8 mouse cellular contexts compared by ENCODE assay signal in genomic region chr4:119490806-119491205, GRCm38 (mm10). TPM values are rescaled to one million over a fixed set of nuclear protein-coding genes. Genes with fewer than 3 reads are reported as not detected.
A peak's percentile ranks its signal among the peaks of the same experiment; 100 is the strongest.
DNase-seq lines count a peak whose midpoint lies in the region; ATAC-seq and TF ChIP-seq lines count a peak whose summit lies in the region.

No protein-coding gene starts in this region.

- no peak overlapping the region for H3K9ac ChIP-seq in intestine, postnatal 0 days (ENCODE audit: low read depth, low read length)
- no peak overlapping the region for H3K9ac ChIP-seq in intestine, embryonic 15.5 days
- H3K9ac ChIP-seq in CH12.LX (ENCODE audit: insufficient read depth, low read depth) = no peak overlapping the region

- H3K79me2 ChIP-seq in CH12.LX (replicated peaks; ENCODE audit: control insufficient read depth, extremely low read depth, insufficient read depth, poor library complexity, severe bottlenecking) = no peaks in the 10 kb centered on the region

- H3K27me3 ChIP-seq in intestine, postnatal 0 days (replicated peaks; ENCODE audit: control insufficient read depth, insufficient read depth, low read length) = peaks cover 23% of the 10 kb centered on the region
- H3K27me3 ChIP-seq in intestine, embryonic 15.5 days (replicated peaks) = peaks cover 18% of the 10 kb centered on the region; the same call in 1 of the 2 replicates
- peaks cover 9% of the 10 kb centered on the region for H3K27me3 ChIP-seq in CH12.LX (replicated peaks)

- H3K4me2 ChIP-seq in intestine, postnatal 0 days (replicated peaks; ENCODE audit: low read depth) = no peak overlapping the region
- no peak overlapping the region for H3K4me2 ChIP-seq in intestine, embryonic 15.5 days (replicated peaks)
- H3K4me2 ChIP-seq in CH12.LX (ENCODE audit: insufficient read depth, low read depth, poor library complexity, severe bottlenecking) = no peak overlapping the region

- TF ChIP-seq CTCF in intestine, postnatal 0 days (IDR thresholded peaks at IDR 0.05; ENCODE audit: low read depth) = peak; percentile 53
- TF ChIP-seq CTCF in CH12.LX (conservative IDR thresholded peaks at IDR 0.05 in 1 of 2, IDR thresholded peaks at IDR 0.05 in 1 of 2; ENCODE audit: low read depth in 2 of 2, low read length in 2 of 2) = peak; percentile 35 to 64; a peak in 3 of 4 replicates

- in situ Hi-C loops in CH12.LX (cut with MboI; ENCODE audit: low pct_ligation_motif_present, low pct_unique_long_range_greater_than_20kb, low sequenced_read_pairs) = no loop called here

- H3K27ac ChIP-seq in intestine, postnatal 0 days (ENCODE audit: low read depth, low read length) = no peak overlapping the region
- no peak overlapping the region for H3K27ac ChIP-seq in intestine, embryonic 15.5 days
- no peak overlapping the region for H3K27ac ChIP-seq in CH12.LX (ENCODE audit: insufficient read depth, low read depth)

- dilution Hi-C loops in CH12.LX (cut with MboI; ENCODE audit: extremely low pct_ligation_motif_present, extremely low pct_unique_long_range_greater_than_20kb, low sequenced_read_pairs) = no loop called here

- peak; percentile 58 for TF ChIP-seq RAD21 in CH12.LX (IDR thresholded peaks at IDR 0.05; ENCODE audit: low read depth, low read length)

- peak; percentile 55 for DNase-seq in CH12.LX (ENCODE audit: extremely low read depth)
- peak; percentile 24 for DNase-seq in adrenal gland, postnatal 25 days
- DNase-seq in mesoderm, embryonic 11.5 days (ENCODE audit: low read depth, low spot score) = peak; percentile 47
- DNase-seq in ovary, postnatal 10 days (ENCODE audit: low spot score) = no peak

- ATAC-seq in intestine, postnatal 0 days = no peak
- no peak for ATAC-seq in intestine, embryonic 15.5 days
- 0 out of 2 replicates have a peak, but pooled peaks have one; percentile 38 for ATAC-seq in granulocyte monocyte progenitor cell, adult 5-6 weeks (replicated peaks; ENCODE audit: poor library complexity, severe bottlenecking)
- ATAC-seq in megakaryocyte, adult 5-6 weeks (ENCODE audit: poor library complexity, severe bottlenecking) = no peak

- H3K4me1 ChIP-seq in intestine, postnatal 0 days (replicated peaks; ENCODE audit: control insufficient read depth, insufficient read depth, low read length) = no peaks in the 10 kb centered on the region
- peaks cover 5% of the 10 kb centered on the region; the same call in 1 of the 2 replicates for H3K4me1 ChIP-seq in intestine, embryonic 15.5 days (replicated peaks)
- H3K4me1 ChIP-seq in CH12.LX (ENCODE audit: control insufficient read depth in 1 of 2, insufficient read depth in 2 of 2) = peaks cover 4 to 11% of the 10 kb centered on the region in 2 experiments; a peak in 3 of 4 replicates

- TF ChIP-seq EP300 in CH12.LX (IDR thresholded peaks at IDR 0.05; ENCODE audit: low read length) = no peak

- no peaks in the 10 kb centered on the region for H3K36me3 ChIP-seq in intestine, postnatal 0 days (ENCODE audit: control insufficient read depth, insufficient read depth)
- H3K36me3 ChIP-seq in intestine, embryonic 15.5 days = no peaks in the 10 kb centered on the region
- H3K36me3 ChIP-seq in CH12.LX (replicated peaks in 1 of 2; ENCODE audit: control insufficient read depth in 1 of 2, insufficient read depth in 1 of 2, low read length in 1 of 2) = no peaks in the 10 kb centered on the region

- no peak for TF ChIP-seq POLR2A in CH12.LX (IDR thresholded peaks at IDR 0.05; ENCODE audit: low read depth, low read length)

- H3K9me3 ChIP-seq in intestine, postnatal 0 days (ENCODE audit: control insufficient read depth) = no peaks in the 10 kb centered on the region
- no peaks in the 10 kb centered on the region for H3K9me3 ChIP-seq in intestine, embryonic 15.5 days
- H3K9me3 ChIP-seq in CH12.LX (replicated peaks; ENCODE audit: low read length) = peaks cover 3% of the 10 kb centered on the region

- H3K4me3 ChIP-seq in intestine, postnatal 0 days (ENCODE audit: low read depth, low read length) = no peak overlapping the region
- H3K4me3 ChIP-seq in intestine, embryonic 15.5 days (replicated peaks) = no peak overlapping the region
- no peak overlapping the region for H3K4me3 ChIP-seq in CH12.LX (replicated peaks in 1 of 3; ENCODE audit: low read depth in 2 of 3, low read length in 2 of 3, poor library complexity in 1 of 3)

- 81% methylated on average over 3 of the region's 3 CpGs for WGBS in intestine, postnatal 0 days
- 75% methylated on average over 3 of the region's 3 CpGs for WGBS in intestine, embryonic 15.5 days

TF ChIP-seq in CH12.LX, 34 proteins besides CTCF, POLR2A, EP300 and RAD21:
- TF ChIP-seq SMC3 (IDR thresholded peaks at IDR 0.05; ENCODE audit: low read depth, low read length) = peak; percentile 55
- no peak for TF ChIP-seq POLR2AphosphoS2 (IDR thresholded peaks at IDR 0.05; ENCODE audit: low read depth, low read length)

RNA-seq across cellular contexts. Expression of gene Rimkla, which starts 1.6 kb away (rescaled TPM):
- 0.35 TPM in 2 replicates for polyA plus RNA-seq in intestine, postnatal 0 days (2015; fragmentation: Nextera tagmentation; extraction: Ambion mirVana)
- polyA plus RNA-seq in intestine, embryonic 15.5 days (2015; fragmentation: Nextera tagmentation; extraction: Ambion mirVana) = 0.87 and 0.96 TPM in 2 replicates
- total RNA-seq in CH12.LX (2012; rRNA removed) (0.59 and 1.2 TPM in 2 replicates), CH12.LX (2014; rRNA removed) (0.34 and 0.48 TPM in 2 replicates)
- 0.70 and 0.84 TPM in 2 replicates for polyA plus RNA-seq in CH12.LX (2012; ENCODE audit: insufficient read length, low read depth)
- 0.21 and 0.67 TPM in 2 replicates for total RNA-seq in adrenal gland, postnatal 25 days (2021)
- not detected in 2 replicates for total RNA-seq in granulocyte monocyte progenitor cell, adult 5-6 weeks (2014; fragmentation: Nextera tagmentation)
- 0.10 TPM in 1 of 2 replicates, not detected in the other for total RNA-seq in granulocyte monocyte progenitor cell, adult 5-6 weeks (2017)
- total RNA-seq in megakaryocyte, adult 5-6 weeks (2015) = not detected in 2 replicates
- total RNA-seq in megakaryocyte, adult 5-6 weeks (2017) = not detected in 2 replicates

RNA-seq across cellular contexts. Expression of gene Foxj3, which starts 46.0 kb away (rescaled TPM):
- 11.8 and 13.9 TPM in 2 replicates for polyA plus RNA-seq in intestine, postnatal 0 days (2015; fragmentation: Nextera tagmentation; extraction: Ambion mirVana)
- 17.5 and 18.2 TPM in 2 replicates for polyA plus RNA-seq in intestine, embryonic 15.5 days (2015; fragmentation: Nextera tagmentation; extraction: Ambion mirVana)
- 13.4 and 14.5 TPM in 2 replicates for total RNA-seq in CH12.LX (2012; rRNA removed)
- 12.9 and 15.3 TPM in 2 replicates for total RNA-seq in CH12.LX (2014; rRNA removed)
- 29.3 and 33.9 TPM in 2 replicates for polyA plus RNA-seq in CH12.LX (2012; ENCODE audit: insufficient read length, low read depth)
- total RNA-seq in adrenal gland, postnatal 25 days (2021) = 32.3 and 42.8 TPM in 2 replicates
- total RNA-seq in granulocyte monocyte progenitor cell, adult 5-6 weeks (2014; fragmentation: Nextera tagmentation) = 23.0 and 25.6 TPM in 2 replicates
- total RNA-seq in granulocyte monocyte progenitor cell, adult 5-6 weeks (2017) = 16.0 and 21.6 TPM in 2 replicates
- 21.3 and 31.6 TPM in 2 replicates for total RNA-seq in megakaryocyte, adult 5-6 weeks (2015)
- total RNA-seq in megakaryocyte, adult 5-6 weeks (2017) = 13.4 and 15.4 TPM in 2 replicates

RNA-seq across cellular contexts. Expression of gene Frg2f1, which starts 48.5 kb away (rescaled TPM):
- polyA plus RNA-seq in intestine, postnatal 0 days (2015; fragmentation: Nextera tagmentation; extraction: Ambion mirVana) = 4.8 and 5.9 TPM in 2 replicates
- polyA plus RNA-seq in intestine, embryonic 15.5 days (2015; fragmentation: Nextera tagmentation; extraction: Ambion mirVana) = 2.8 and 4.4 TPM in 2 replicates
- total RNA-seq in CH12.LX (2012; rRNA removed) (3.1 and 3.9 TPM in 2 replicates), CH12.LX (2014; rRNA removed) (3.5 TPM in 2 replicates)
- 3.1 and 4.4 TPM in 2 replicates for polyA plus RNA-seq in CH12.LX (2012; ENCODE audit: insufficient read length, low read depth)
- total RNA-seq in adrenal gland, postnatal 25 days (2021) = 11.0 and 14.2 TPM in 2 replicates
- total RNA-seq in granulocyte monocyte progenitor cell, adult 5-6 weeks (2014; fragmentation: Nextera tagmentation) = 1.0 and 3.8 TPM in 2 replicates
- 0.13 and 1.3 TPM in 2 replicates for total RNA-seq in granulocyte monocyte progenitor cell, adult 5-6 weeks (2017)
- 0.69 and 1.6 TPM in 2 replicates for total RNA-seq in megakaryocyte, adult 5-6 weeks (2015)
- 0.28 and 0.59 TPM in 2 replicates for total RNA-seq in megakaryocyte, adult 5-6 weeks (2017)
